ENCODE assay signal across 11 mouse cellular contexts in the genomic region with DNA sequence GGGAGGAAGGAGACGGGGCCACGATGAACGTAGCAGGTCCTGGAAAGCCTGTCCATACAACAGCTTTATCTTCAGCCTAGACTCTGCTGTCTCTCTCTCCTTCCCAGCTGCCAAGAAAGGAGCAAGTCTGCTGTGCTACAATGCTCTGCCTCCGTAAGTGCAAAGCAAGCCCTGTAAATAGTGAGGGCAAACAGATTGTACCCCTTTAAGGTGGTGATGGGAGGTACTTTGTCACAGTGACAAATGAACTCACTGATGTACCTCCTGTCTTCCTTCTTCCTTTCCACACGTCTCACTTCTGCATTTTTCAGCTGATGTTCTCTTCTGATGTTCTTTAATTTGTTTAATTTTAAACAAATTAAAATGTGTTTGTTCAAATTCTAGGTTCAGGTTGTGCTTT. TPM values are rescaled to one million over a fixed set of nuclear protein-coding genes. Genes with fewer than 3 reads are reported as not detected.
A peak's percentile ranks its signal among the peaks of the same experiment; 100 is the strongest.
DNase-seq lines count a peak whose midpoint lies in the region; ATAC-seq and TF ChIP-seq lines count a peak whose summit lies in the region.
"Had no signal": no experiment of that assay in that cellular context is flagged by ENCODE, and none has a peak within 500 bp of the region (broad histone marks: within the 10 kb centered on the region; RNA-seq: fewer than 3 reads in every experiment).

No protein-coding gene starts in this region.

- no peak for TF ChIP-seq POLR2A in testis, adult 2 months (IDR thresholded peaks at IDR 0.05; ENCODE audit: control insufficient read depth, low read depth, low read length)

- no peak for DNase-seq in testis, postnatal 10 days (ENCODE audit: low spot score)
- no peak for DNase-seq in neural tube, embryonic 10.5 days (ENCODE audit: extremely low spot score, low spot score)
- DNase-seq in left cerebral cortex, adult 9 months (ENCODE audit: low spot score in 2 of 2): no peak
- DNase-seq: heart, postnatal 10 days; thymus, postnatal 36 days had no signal

- no peak for ATAC-seq in heart, embryonic 16.5 days (replicated peaks; ENCODE audit: extremely low read depth, insufficient read depth, low FRiP score)
- no peak for ATAC-seq in heart, embryonic 11.5 days (replicated peaks; ENCODE audit: insufficient number of reproducible peaks, low FRiP score, low TSS enrichment)
- peak; percentile 74 to 75 for ATAC-seq in hematopoietic stem cell, adult 5-6 weeks (replicated peaks in 1 of 2; ENCODE audit: insufficient read depth in 1 of 2, low FRiP score in 2 of 2, low TSS enrichment in 1 of 2, low read depth in 1 of 2, poor library complexity in 2 of 2, severe bottlenecking in 2 of 2)
- ATAC-seq: activated CD4-positive, CD25-positive, alpha-beta regulatory T cell, adult 4 months had no signal

- H3K4me1 ChIP-seq in heart, embryonic 16.5 days (ENCODE audit: control insufficient read depth, insufficient read depth, low read length): peaks cover 5% of the 10 kb centered on the region; the same call in 1 of the 2 replicates
- H3K4me1 ChIP-seq in heart, embryonic 11.5 days (ENCODE audit: control insufficient read depth, insufficient read depth, low read length): no peaks in the 10 kb centered on the region
- H3K4me1 ChIP-seq in testis, adult 2 months (ENCODE audit: control insufficient read depth, insufficient read depth, low read length): no peaks in the 10 kb centered on the region; the same call in 1 of the 2 replicates

- 22% methylated on average over 5 of the region's 5 CpGs for WGBS in heart, embryonic 16.5 days
- WGBS in heart, embryonic 11.5 days (ENCODE audit: insufficient replicate concordance): 25% methylated on average over 5 of the region's 5 CpGs

- no peak for TF ChIP-seq CTCF in testis, adult 2 months (IDR thresholded peaks at IDR 0.05; ENCODE audit: control insufficient read depth, insufficient read depth, insufficient replicate concordance, low read depth, low read length)

- H3K27me3 ChIP-seq in heart, embryonic 16.5 days (ENCODE audit: control insufficient read depth, insufficient read depth, low read length): no peaks in the 10 kb centered on the region
- no peaks in the 10 kb centered on the region for H3K27me3 ChIP-seq in heart, embryonic 11.5 days (ENCODE audit: control insufficient read depth, insufficient read depth, low read length)
- H3K27me3 ChIP-seq in testis, adult 2 months (ENCODE audit: control insufficient read depth, insufficient read depth, low read length): no peaks in the 10 kb centered on the region

- H3K9ac ChIP-seq in heart, embryonic 16.5 days (ENCODE audit: low read length): no peak overlapping the region
- H3K9ac ChIP-seq in heart, embryonic 11.5 days (ENCODE audit: low read depth, low read length): no peak overlapping the region
- H3K9ac ChIP-seq: liver, embryonic 14.5 days had no signal

- no peaks in the 10 kb centered on the region; the same call in 1 of the 2 replicates for H3K9me3 ChIP-seq in heart, embryonic 16.5 days (replicated peaks; ENCODE audit: control insufficient read depth, low read length)
- no peaks in the 10 kb centered on the region for H3K9me3 ChIP-seq in heart, embryonic 11.5 days (replicated peaks; ENCODE audit: control insufficient read depth, low read length)

- H3K27ac ChIP-seq in heart, embryonic 16.5 days (ENCODE audit: low read length): no peak overlapping the region
- no peak overlapping the region for H3K27ac ChIP-seq in heart, embryonic 11.5 days (ENCODE audit: low read depth, low read length)
- peak overlapping the region; percentile 86 for H3K27ac ChIP-seq in testis, adult 2 months (ENCODE audit: control insufficient read depth, insufficient read depth, low read depth, low read length)
- H3K27ac ChIP-seq: liver, embryonic 14.5 days had no signal

- H3K4me2 ChIP-seq in heart, embryonic 16.5 days (ENCODE audit: low read depth, low read length): 0 out of 2 replicates have a peak overlapping the region, but pooled peaks have one; percentile 0
- no peak overlapping the region; the same call in 1 of the 2 replicates for H3K4me2 ChIP-seq in heart, embryonic 11.5 days

- no peak overlapping the region for H3K4me3 ChIP-seq in heart, embryonic 16.5 days (ENCODE audit: low read length)
- H3K4me3 ChIP-seq in heart, embryonic 11.5 days (ENCODE audit: low read depth, low read length): no peak overlapping the region
- H3K4me3 ChIP-seq in testis, adult 2 months (ENCODE audit: control insufficient read depth, low read depth, low read length): peak overlapping the region; percentile 10; the same call in 1 of the 2 replicates

- no peaks in the 10 kb centered on the region for H3K36me3 ChIP-seq in heart, embryonic 16.5 days (ENCODE audit: control insufficient read depth, insufficient read depth)
- no peaks in the 10 kb centered on the region for H3K36me3 ChIP-seq in heart, embryonic 11.5 days (ENCODE audit: control insufficient read depth, insufficient read depth, low read length)
- no peaks in the 10 kb centered on the region for H3K36me3 ChIP-seq in testis, adult 2 months (ENCODE audit: control insufficient read depth, insufficient read depth, low read length)

RNA-seq across cellular contexts. Expression of gene Cggbp1, which starts 32.1 kb away (rescaled TPM):
- 46.9 and 52.2 TPM in 2 replicates for polyA plus RNA-seq in heart, embryonic 16.5 days (2015; fragmentation: Nextera tagmentation; extraction: Ambion mirVana)
- polyA plus RNA-seq in heart, embryonic 11.5 days (2014; fragmentation: Nextera tagmentation; extraction: Ambion mirVana): 70.1 and 87.0 TPM in 2 replicates
- polyA plus RNA-seq in testis, adult 2 months (2012; rRNA removed): 11.9 and 12.9 TPM in 2 replicates
- 119 and 147 TPM in 2 replicates for total RNA-seq in hematopoietic stem cell, adult 5-6 weeks (2017)

RNA-seq across cellular contexts. Expression of gene Zfp654, which starts 32.4 kb away (rescaled TPM):
- polyA plus RNA-seq in heart, embryonic 16.5 days (2015; fragmentation: Nextera tagmentation; extraction: Ambion mirVana): 4.8 and 5.5 TPM in 2 replicates
- 6.9 and 9.3 TPM in 2 replicates for polyA plus RNA-seq in heart, embryonic 11.5 days (2014; fragmentation: Nextera tagmentation; extraction: Ambion mirVana)
- 34.9 and 41.3 TPM in 2 replicates for polyA plus RNA-seq in testis, adult 2 months (2012; rRNA removed)
- total RNA-seq in hematopoietic stem cell, adult 5-6 weeks (2017): 19.8 and 33.7 TPM in 2 replicates

Comparison
In these comparisons a context has a peak if more than half of its experiments do, and no peak if none do; other contexts are left out.
1. ATAC-seq: peak in hematopoietic stem cell, adult 5-6 weeks (2 of 2); none in heart, embryonic 16.5 days (single experiment) and heart, embryonic 11.5 days (single experiment).